Mouse (Mus musculus): ENCODE measurements around the gene Ephb1. TPM values are rescaled to one million over a fixed set of nuclear protein-coding genes. Genes with fewer than 3 reads are reported as not detected.

Ephb1 gene
- polyA plus RNA-seq, 1 experiment from 2014 or later, result 2.3 TPM

DNA sequence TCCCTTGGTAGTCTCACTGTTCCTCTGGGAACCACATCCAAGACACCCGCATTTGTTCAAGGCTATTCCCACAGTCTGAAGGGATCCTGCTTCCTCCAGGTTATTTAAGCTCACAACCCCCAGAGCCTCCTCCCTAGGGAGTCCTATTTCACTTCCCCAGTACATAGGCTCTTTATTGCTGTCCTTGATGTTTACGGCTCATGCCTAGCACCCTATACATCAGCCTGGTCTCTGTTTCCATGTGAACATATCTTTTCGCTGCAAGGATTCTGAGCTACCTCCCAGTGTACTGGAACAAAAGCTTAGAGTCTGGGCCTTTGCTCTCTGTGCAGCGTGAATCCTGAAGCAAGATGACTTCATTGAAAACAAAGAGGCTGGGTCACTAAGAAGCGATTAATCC lies 351.6 kb downstream of the Ephb1 start:
- WGBS, result 35% methylated on average over 5 of the region's 5 CpGs
- no peak overlapping the region for H3K4me3 ChIP-seq (replicated peaks)
- no peak for ATAC-seq (ENCODE audit: insufficient number of reproducible peaks, insufficient read depth, low FRiP score, low TSS enrichment, low read depth)
- H3K4me2 ChIP-seq, result no peak overlapping the region
- H3K36me3 ChIP-seq, result no peaks in the 10 kb centered on the region
- H3K9ac ChIP-seq (replicated peaks), result no peak overlapping the region
- peaks cover 4% of the 10 kb centered on the region; the same call in 1 of the 2 replicates for H3K4me1 ChIP-seq (replicated peaks)
- H3K9me3 ChIP-seq, result no peaks in the 10 kb centered on the region
- H3K27me3 ChIP-seq, result peaks cover 6% of the 10 kb centered on the region
- no peak overlapping the region for H3K27ac ChIP-seq

GRCm38 (mm10) chr9:102002186-102002585 lies 352.3 kb downstream of the Ephb1 start:
- Histone ChIP-seq H3K4me3 (replicated peaks) (no peak overlapping the region), H3K27ac (no peak overlapping the region), H3K9ac (replicated peaks) (no peak overlapping the region), H3K4me2 (no peak overlapping the region), H3K27me3 (peaks cover 3% of the 10 kb centered on the region; the same call in 1 of the 2 replicates), H3K4me1 (replicated peaks) (peaks cover 4% of the 10 kb centered on the region; the same call in 1 of the 2 replicates), H3K9me3 (no peaks in the 10 kb centered on the region), H3K36me3 (no peaks in the 10 kb centered on the region)
- WGBS, result 84% methylated on average over 10 of the region's 10 CpGs
- no peak for ATAC-seq (ENCODE audit: insufficient number of reproducible peaks, insufficient read depth, low FRiP score, low TSS enrichment, low read depth)

- no peaks in the 10 kb centered on the region for H3K36me3 ChIP-seq
- ATAC-seq (ENCODE audit: insufficient number of reproducible peaks, insufficient read depth, low FRiP score, low TSS enrichment, low read depth), result no peak
- no peak overlapping the region for H3K27ac ChIP-seq
- no peaks in the 10 kb centered on the region for H3K9me3 ChIP-seq
- no peak overlapping the region for H3K9ac ChIP-seq (replicated peaks)
- H3K4me1 ChIP-seq (replicated peaks), result peaks cover 4% of the 10 kb centered on the region; the same call in 1 of the 2 replicates
- no peak overlapping the region for H3K4me3 ChIP-seq (replicated peaks)
- H3K27me3 ChIP-seq, result peaks cover 3% of the 10 kb centered on the region; the same call in 1 of the 2 replicates
- H3K4me2 ChIP-seq, result no peak overlapping the region
- WGBS, result 94% methylated on average over 11 of the region's 11 CpGs
These were observed 352.8 kb downstream of the Ephb1 start for GRCm38 (mm10) chr9:102001633-102002165.

- WGBS, result 32% methylated on average over 4 of the region's 4 CpGs
- ATAC-seq (ENCODE audit: insufficient number of reproducible peaks, insufficient read depth, low FRiP score, low TSS enrichment, low read depth), result no peak
These were observed 354.8 kb downstream of the Ephb1 start for GRCm38 (mm10) chr9:101999690-102000089.

DNA sequence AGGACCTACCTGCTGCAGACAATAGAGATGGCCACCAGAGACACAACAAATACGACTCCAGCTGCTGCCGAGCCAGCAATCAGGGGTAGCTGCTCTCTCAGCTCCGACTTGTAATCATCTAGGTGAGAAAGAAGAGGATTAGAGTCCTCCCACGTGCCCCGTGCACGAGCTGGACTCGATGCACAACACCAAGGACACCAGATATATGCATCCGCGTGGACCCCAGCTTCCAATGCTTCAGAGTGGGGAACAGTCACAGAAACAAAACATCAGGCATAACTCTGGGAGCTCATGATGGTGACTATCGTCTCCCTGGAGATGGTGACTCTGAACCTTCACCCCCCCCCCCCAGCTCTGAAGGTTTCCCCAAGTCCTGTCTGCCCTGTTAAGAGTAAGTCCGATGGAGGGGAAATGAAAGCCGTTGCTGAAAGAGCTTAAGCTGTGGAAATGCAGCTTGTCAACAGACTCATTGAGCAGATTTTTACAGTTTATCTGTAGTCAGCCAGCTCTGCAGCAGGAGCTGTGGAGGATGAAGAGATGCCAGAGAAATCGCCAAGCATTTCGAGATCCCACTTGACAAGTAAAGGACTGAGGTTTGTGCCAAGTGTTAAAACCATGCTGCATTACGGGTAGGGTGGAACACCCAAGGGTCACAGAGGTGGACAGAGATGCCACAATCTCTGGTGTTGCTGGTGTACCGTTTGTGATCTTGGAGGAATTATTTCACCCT lies 357.6 kb downstream of the Ephb1 start:
- Histone ChIP-seq H3K27me3 (no peaks in the 10 kb centered on the region), H3K36me3 (no peaks in the 10 kb centered on the region), H3K4me1 (replicated peaks) (no peaks in the 10 kb centered on the region), H3K9ac (replicated peaks) (no peak overlapping the region), H3K4me2 (no peak overlapping the region), H3K27ac (no peak overlapping the region), H3K9me3 (no peaks in the 10 kb centered on the region), H3K4me3 (replicated peaks) (no peak overlapping the region)
- 87% methylated on average over 16 of the region's 16 CpGs for WGBS
- no peak for ATAC-seq (ENCODE audit: insufficient number of reproducible peaks, insufficient read depth, low FRiP score, low TSS enrichment, low read depth)

More at GRCm38 (mm10) chr9:101999690-102000089, 354.8 kb downstream of the Ephb1 start:
- H3K4me2 ChIP-seq, result no peak overlapping the region
- H3K9ac ChIP-seq (replicated peaks), result no peak overlapping the region
- no peaks in the 10 kb centered on the region for H3K9me3 ChIP-seq
- H3K4me1 ChIP-seq (replicated peaks), result peaks cover 4% of the 10 kb centered on the region; the same call in 1 of the 2 replicates
- no peaks in the 10 kb centered on the region for H3K36me3 ChIP-seq
- no peak overlapping the region for H3K27ac ChIP-seq
- H3K27me3 ChIP-seq, result peaks cover 3% of the 10 kb centered on the region; the same call in 1 of the 2 replicates
- no peak overlapping the region for H3K4me3 ChIP-seq (replicated peaks)

GRCm38 (mm10) chr9:101996183-101996582 lies 358.3 kb downstream of the Ephb1 start:
- no peaks in the 10 kb centered on the region for H3K9me3 ChIP-seq
- H3K4me3 ChIP-seq (replicated peaks), result no peak overlapping the region
- H3K4me1 ChIP-seq (replicated peaks), result no peaks in the 10 kb centered on the region
- no peaks in the 10 kb centered on the region for H3K27me3 ChIP-seq
- H3K27ac ChIP-seq, result no peak overlapping the region
- H3K36me3 ChIP-seq, result no peaks in the 10 kb centered on the region
- no peak overlapping the region for H3K9ac ChIP-seq (replicated peaks)
- WGBS, result 72% methylated on average over 7 of the region's 7 CpGs
- H3K4me2 ChIP-seq, result no peak overlapping the region
- ATAC-seq (ENCODE audit: insufficient number of reproducible peaks, insufficient read depth, low FRiP score, low TSS enrichment, low read depth), result no peak

GRCm38 (mm10) chr9:101995423-101996156 lies 358.9 kb downstream of the Ephb1 start:
- no peak overlapping the region for H3K27ac ChIP-seq

GRCm38 (mm10) chr9:101994086-101994485 lies 360.4 kb downstream of the Ephb1 start:
- no peak overlapping the region for H3K4me2 ChIP-seq
- H3K27me3 ChIP-seq, result no peaks in the 10 kb centered on the region
- no peak overlapping the region for H3K9ac ChIP-seq (replicated peaks)
- H3K4me1 ChIP-seq (replicated peaks), result no peaks in the 10 kb centered on the region
- no peaks in the 10 kb centered on the region for H3K9me3 ChIP-seq
- ATAC-seq (ENCODE audit: insufficient number of reproducible peaks, insufficient read depth, low FRiP score, low TSS enrichment, low read depth), result no peak
- no peak overlapping the region for H3K27ac ChIP-seq
- H3K36me3 ChIP-seq, result no peaks in the 10 kb centered on the region
- no peak overlapping the region for H3K4me3 ChIP-seq (replicated peaks)
- 83% methylated on average over 2 of the region's 2 CpGs for WGBS

More at GRCm38 (mm10) chr9:101995423-101996156, 358.9 kb downstream of the Ephb1 start:
- no peaks in the 10 kb centered on the region for H3K4me1 ChIP-seq (replicated peaks)
- no peaks in the 10 kb centered on the region for H3K9me3 ChIP-seq
- no peaks in the 10 kb centered on the region for H3K36me3 ChIP-seq
- ATAC-seq (ENCODE audit: insufficient number of reproducible peaks, insufficient read depth, low FRiP score, low TSS enrichment, low read depth), result no peak
- no peak overlapping the region for H3K4me2 ChIP-seq
- no peak overlapping the region for H3K4me3 ChIP-seq (replicated peaks)
- H3K9ac ChIP-seq (replicated peaks), result no peak overlapping the region
- H3K27me3 ChIP-seq, result no peaks in the 10 kb centered on the region
- WGBS, result 75% methylated on average over 10 of the region's 10 CpGs

GRCm38 (mm10) chr9:101990836-101991235 lies 363.7 kb downstream of the Ephb1 start:
- 76% methylated on average over 12 of the region's 12 CpGs for WGBS
- Histone ChIP-seq H3K4me1 (replicated peaks) (no peaks in the 10 kb centered on the region), H3K4me3 (replicated peaks) (no peak overlapping the region), H3K4me2 (no peak overlapping the region), H3K9ac (replicated peaks) (no peak overlapping the region), H3K27ac (no peak overlapping the region), H3K36me3 (no peaks in the 10 kb centered on the region), H3K9me3 (no peaks in the 10 kb centered on the region), H3K27me3 (no peaks in the 10 kb centered on the region)
- ATAC-seq (ENCODE audit: insufficient number of reproducible peaks, insufficient read depth, low FRiP score, low TSS enrichment, low read depth), result no peak

- 89% methylated on average over 6 of the region's 6 CpGs for WGBS
- H3K4me1 ChIP-seq (replicated peaks), result no peaks in the 10 kb centered on the region
- H3K9me3 ChIP-seq, result no peaks in the 10 kb centered on the region
- H3K27ac ChIP-seq, result no peak overlapping the region
- H3K9ac ChIP-seq (replicated peaks), result no peak overlapping the region
- no peaks in the 10 kb centered on the region for H3K36me3 ChIP-seq
- H3K27me3 ChIP-seq, result no peaks in the 10 kb centered on the region
- no peak overlapping the region for H3K4me2 ChIP-seq
- no peak overlapping the region for H3K4me3 ChIP-seq (replicated peaks)
- no peak for ATAC-seq (ENCODE audit: insufficient number of reproducible peaks, insufficient read depth, low FRiP score, low TSS enrichment, low read depth)
These were observed 364.5 kb downstream of the Ephb1 start for GRCm38 (mm10) chr9:101990032-101990431.

GRCm38 (mm10) chr9:101986910-101987309 lies 367.6 kb downstream of the Ephb1 start:
- no peak overlapping the region for H3K4me2 ChIP-seq
- no peak overlapping the region for H3K4me3 ChIP-seq (replicated peaks)
- no peaks in the 10 kb centered on the region for H3K4me1 ChIP-seq (replicated peaks)
- no peak overlapping the region for H3K27ac ChIP-seq
- H3K9me3 ChIP-seq, result no peaks in the 10 kb centered on the region
- ATAC-seq (ENCODE audit: insufficient number of reproducible peaks, insufficient read depth, low FRiP score, low TSS enrichment, low read depth), result no peak
- no peak overlapping the region for H3K9ac ChIP-seq (replicated peaks)
- 79% methylated on average over 2 of the region's 2 CpGs for WGBS
- H3K27me3 ChIP-seq, result no peaks in the 10 kb centered on the region
- H3K36me3 ChIP-seq, result no peaks in the 10 kb centered on the region

All from limb, embryonic 12.5 days (tissue).